Mouse (Mus musculus) ES-Bruce4 (cell line): ENCODE results near the gene Bud31.

ENCODE experiments used
- CTCF ChIP-seq: IDR thresholded peaks from one replicate; pipeline ENCODE4 v1.8.1; 2011; ENCODE audit warnings: low read depth, low read length
- POLR2A ChIP-seq: IDR thresholded peaks from one replicate; pipeline ENCODE4 v1.8.1; 2011; ENCODE audit warnings: low read length; ENCODE audit not compliant: insufficient read depth

- no peak for TF ChIP-seq POLR2A
- TF ChIP-seq CTCF, result no peak
These were observed 25.3 kb upstream of the Bud31 start for GRCm38 (mm10) chr5:145114606-145115473.
